Mouse (Mus musculus) heart, embryonic 12.5 days (tissue): ENCODE data around the gene Nfix. TPM values are rescaled to one million over a fixed set of nuclear protein-coding genes. Genes with fewer than 3 reads are reported as not detected.
A peak's percentile ranks its signal among the peaks of the same experiment; 100 is the strongest.

ENCODE experiments used
- ATAC-seq: fragments of 200-750 bp; cut with Nextera tagmentation; 2 replicates; pipeline ENCODE4 v1.8.0; 2017; ENCODE audit warnings: moderate TSS enrichment, moderate library complexity; ENCODE audit not compliant: insufficient number of reproducible peaks, low FRiP score
- H3K27ac ChIP-seq: fragments of 300-500 bp; sonication (generic); 2 replicates; pipeline ENCODE4 v1.5.1; 2016; ENCODE audit warnings: mild to moderate bottlenecking, moderate library complexity; ENCODE audit not compliant: poor library complexity, severe bottlenecking
- H3K27me3 ChIP-seq: fragments of 300-500 bp; sonication (generic); replicated peaks from 2 replicates; pipeline ENCODE4 v1.6.1; 2016; ENCODE audit warnings: mild to moderate bottlenecking, moderate library complexity
- H3K36me3 ChIP-seq: fragments of 300-500 bp; sonication (generic); 2 replicates; pipeline ENCODE4 v1.6.1; 2016; ENCODE audit warnings: mild to moderate bottlenecking, moderate library complexity
- H3K4me1 ChIP-seq: fragments of 300-500 bp; sonication (generic); replicated peaks from 2 replicates; pipeline ENCODE4 v1.6.1; 2016; ENCODE audit warnings: mild to moderate bottlenecking
- H3K4me2 ChIP-seq: fragments of 300-500 bp; sonication (generic); 2 replicates; pipeline ENCODE4 v1.6.1; 2016; ENCODE audit warnings: mild to moderate bottlenecking, moderate library complexity
- H3K4me3 ChIP-seq: fragments of 300-500 bp; sonication (generic); 2 replicates; pipeline ENCODE4 v1.5.1; 2016; ENCODE audit warnings: mild to moderate bottlenecking
- H3K9ac ChIP-seq: fragments of 300-500 bp; sonication (generic); 2 replicates; pipeline ENCODE4 v1.6.1; 2016; ENCODE audit warnings: mild to moderate bottlenecking, moderate library complexity
- H3K9me3 ChIP-seq: fragments of 300-500 bp; sonication (generic); replicated peaks from 2 replicates; pipeline ENCODE4 v1.6.1; 2016; ENCODE audit warnings: mild to moderate bottlenecking, moderate library complexity
- WGBS: fragments of 180-500 bp; shearing (Covaris S2); methylation state at CpG from one replicate; pipeline ENCODE4 v1.1.7; 2016; 5-methylcytosine and 5-hydroxymethylcytosine counted together
- polyA plus RNA-seq: library from polyadenylated mRNA; unstranded; fragments of >200 nt; fragmentation: Nextera tagmentation; extraction: Ambion mirVana; gene quantifications from 2 replicates; pipeline ENCODE4 v1.2.1, GENCODE M21; 2016

Gene Nfix
- polyA plus RNA-seq, 1 experiment from 2014 or later, result 9.2 TPM

DNA sequence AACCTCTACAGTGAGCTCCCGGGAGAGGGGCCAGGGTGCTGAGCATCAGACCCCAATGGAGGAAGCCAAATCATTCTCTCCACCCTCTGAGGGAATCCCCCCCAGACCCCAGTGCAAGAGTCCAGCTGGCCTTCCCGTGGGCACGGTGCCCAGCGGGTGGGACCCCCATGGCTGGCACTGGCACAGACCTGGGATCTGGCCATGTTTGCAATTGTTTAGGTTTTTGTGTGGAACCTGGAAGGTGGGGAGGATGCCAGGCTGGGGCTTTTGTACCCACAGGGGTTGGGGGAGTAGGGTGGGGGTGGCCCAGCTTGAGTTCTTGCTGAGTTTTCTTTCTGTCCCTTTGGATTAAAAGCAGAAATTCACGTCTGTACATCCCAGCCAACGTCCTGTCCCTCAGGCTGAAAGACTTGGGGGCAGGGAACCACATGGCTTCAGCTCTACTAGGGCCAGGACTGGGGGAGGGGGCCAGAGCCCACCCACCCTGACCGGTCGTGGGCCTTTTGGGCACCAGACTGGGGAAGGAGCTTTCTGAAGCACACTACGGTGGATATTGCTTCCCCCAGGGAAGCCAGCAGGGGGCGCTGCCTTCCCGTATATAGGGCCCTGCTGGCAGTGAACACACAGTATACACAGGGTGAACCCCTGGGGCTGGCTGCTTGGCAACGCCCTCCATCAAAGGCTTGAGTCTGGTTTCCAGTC is 91.2 kb downstream of the Nfix start:
- Histone ChIP-seq H3K27ac (no peak overlapping the region; the same call in 1 of the 2 replicates), H3K9ac (peak overlapping the region; percentile 51; the same call in 1 of the 2 replicates), H3K4me1 (peaks cover 78% of the 10 kb centered on the region), H3K4me3 (no peak overlapping the region), H3K27me3 (peaks cover 57% of the 10 kb centered on the region), H3K4me2 (no peak overlapping the region), H3K36me3 (no peaks in the 10 kb centered on the region), H3K9me3 (no peaks in the 10 kb centered on the region)
- ATAC-seq, result peak; percentile 22; the same call in 1 of the 2 replicates
- WGBS, result 15% methylated on average over 12 of the region's 12 CpGs

DNA sequence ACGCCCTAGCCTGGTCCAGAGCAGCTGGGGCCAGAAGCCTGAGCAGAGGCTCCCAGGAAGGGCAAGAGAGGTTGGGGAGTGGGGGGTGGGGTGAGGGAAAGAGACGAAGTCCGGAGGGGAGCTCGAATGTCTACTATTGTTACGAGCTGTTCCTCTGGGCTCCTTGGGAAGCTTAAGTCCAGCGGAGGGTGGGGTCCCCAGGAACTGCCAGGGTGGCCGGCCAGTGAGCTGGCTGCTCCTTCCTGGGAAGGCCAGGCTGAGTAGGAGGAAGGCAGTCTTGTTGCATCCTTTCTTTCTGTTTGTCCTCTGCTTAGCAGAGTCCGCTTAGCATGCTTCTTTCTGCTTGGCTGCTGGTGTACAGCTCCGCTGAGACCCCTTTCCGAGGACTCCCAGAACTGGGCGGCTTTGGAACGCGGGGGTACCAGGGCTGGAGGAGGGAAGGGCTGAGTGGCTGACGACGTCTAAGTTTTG is 92.0 kb downstream of the Nfix start:
- peaks cover 77% of the 10 kb centered on the region for H3K4me1 ChIP-seq
- H3K27ac ChIP-seq, result peak overlapping the region; percentile 63
- peak overlapping the region; percentile 60 for H3K4me2 ChIP-seq
- H3K27me3 ChIP-seq, result peaks cover 57% of the 10 kb centered on the region
- peak overlapping the region; percentile 53 for H3K9ac ChIP-seq
- no peaks in the 10 kb centered on the region for H3K9me3 ChIP-seq
- H3K4me3 ChIP-seq, result peak overlapping the region; percentile 44
- WGBS, result 11% methylated on average over 15 of the region's 15 CpGs
- ATAC-seq, result no peak
- no peaks in the 10 kb centered on the region for H3K36me3 ChIP-seq

DNA sequence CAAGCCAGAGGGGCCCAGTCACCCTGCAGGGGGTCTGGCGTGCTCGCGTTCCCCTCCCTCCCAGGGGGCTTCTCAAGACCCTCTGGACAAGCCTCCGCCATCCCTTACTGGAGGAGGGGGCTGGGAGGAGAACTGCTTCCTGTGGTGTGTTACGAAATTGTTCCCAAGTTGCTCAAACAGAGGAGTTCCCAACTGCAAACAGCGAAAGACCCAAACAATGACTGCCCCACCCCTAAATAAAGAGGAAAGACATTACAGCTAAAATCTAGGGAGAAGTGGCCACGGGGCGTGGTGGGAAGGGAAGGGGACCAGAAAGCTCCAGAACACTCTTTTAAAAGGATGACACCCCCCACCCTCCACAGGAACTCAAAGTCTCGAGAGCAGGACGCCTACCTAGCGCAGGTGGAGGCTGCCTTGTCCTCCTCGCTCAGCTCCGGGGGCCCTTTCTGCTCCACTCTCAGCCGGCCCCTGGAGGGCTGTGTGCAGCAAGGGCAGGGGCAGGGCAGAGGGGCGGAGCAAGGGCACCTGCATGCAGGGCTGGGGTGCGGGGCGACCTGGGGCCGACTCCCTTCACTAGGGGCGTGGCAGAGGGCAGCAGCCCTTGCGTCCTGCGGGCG is 92.8 kb downstream of the Nfix start:
- Histone ChIP-seq H3K4me1 (peaks cover 76% of the 10 kb centered on the region), H3K4me2 (peak overlapping the region; percentile 60), H3K9me3 (no peaks in the 10 kb centered on the region), H3K27me3 (peaks cover 63% of the 10 kb centered on the region), H3K27ac (peak overlapping the region; percentile 63), H3K9ac (peak overlapping the region; percentile 53), H3K4me3 (peak overlapping the region; percentile 44), H3K36me3 (no peaks in the 10 kb centered on the region)
- WGBS, result 6% methylated on average over 22 of the region's 22 CpGs
- peak; percentile 79 for ATAC-seq

DNA sequence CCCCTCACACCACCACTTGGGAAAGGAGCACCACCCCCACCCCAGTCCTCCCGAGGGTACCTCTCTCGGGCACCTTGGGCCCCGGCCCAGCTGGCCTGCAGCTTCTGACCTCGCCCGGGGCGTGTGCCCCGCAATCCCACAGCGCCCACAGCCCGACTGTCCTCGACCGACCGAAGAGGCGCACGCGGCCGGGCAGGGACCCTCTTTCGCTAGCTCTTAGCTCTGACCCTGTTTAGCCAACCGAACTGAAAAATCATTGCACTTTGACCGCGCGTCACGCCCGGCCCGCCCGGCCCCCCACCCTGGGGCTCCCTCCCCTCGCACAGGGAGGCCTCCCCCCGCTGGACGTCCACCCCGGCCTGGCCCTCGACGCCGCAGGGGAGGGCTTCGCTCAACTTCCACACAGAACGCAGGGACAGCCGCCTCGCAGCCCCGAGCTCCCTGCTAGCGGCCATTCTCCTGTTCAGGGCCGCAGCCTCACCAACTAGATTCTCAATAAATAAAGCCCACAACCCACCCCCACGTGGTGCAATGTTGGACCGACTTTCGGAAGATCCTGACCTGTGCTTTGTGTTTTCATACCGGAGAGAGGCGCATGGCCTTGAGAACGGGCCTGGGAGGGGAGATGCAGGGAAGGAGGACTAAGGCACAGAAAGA is 93.4 kb downstream of the Nfix start:
- no peaks in the 10 kb centered on the region for H3K36me3 ChIP-seq
- peak overlapping the region; percentile 60 for H3K4me2 ChIP-seq
- peak overlapping the region; percentile 44 for H3K4me3 ChIP-seq
- 2% methylated on average over 43 of the region's 45 CpGs for WGBS
- H3K9me3 ChIP-seq, result no peaks in the 10 kb centered on the region
- peaks cover 76% of the 10 kb centered on the region for H3K4me1 ChIP-seq
- H3K27me3 ChIP-seq, result peaks cover 64% of the 10 kb centered on the region
- peak; percentile 49 for ATAC-seq
- peak overlapping the region; percentile 53 for H3K9ac ChIP-seq
- H3K27ac ChIP-seq, result peak overlapping the region; percentile 63

DNA sequence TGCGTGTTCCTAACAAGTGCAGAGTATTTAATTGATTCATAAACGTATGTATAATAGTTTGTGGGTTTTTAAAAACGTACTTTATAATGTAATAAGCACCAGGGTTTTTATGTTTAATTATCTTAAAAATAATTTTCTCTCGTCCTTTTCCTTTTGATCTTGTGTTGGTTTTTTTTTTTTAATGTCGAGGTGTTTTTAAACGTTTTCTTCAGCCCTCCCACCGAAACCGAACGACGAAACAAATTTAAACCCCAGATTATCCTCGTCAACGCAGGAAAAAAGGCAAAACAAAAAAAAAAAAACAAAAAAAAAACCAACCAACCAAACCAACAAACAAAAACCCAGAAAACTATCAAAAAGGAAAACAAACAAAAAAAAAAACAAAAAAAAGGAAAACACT is 94.2 kb downstream of the Nfix start:
- 4% methylated on average over 12 of the region's 12 CpGs for WGBS
- Histone ChIP-seq H3K9me3 (no peaks in the 10 kb centered on the region), H3K4me1 (peaks cover 76% of the 10 kb centered on the region), H3K27me3 (peaks cover 56% of the 10 kb centered on the region), H3K4me2 (peak overlapping the region; percentile 66), H3K4me3 (peak overlapping the region; percentile 54), H3K27ac (peak overlapping the region; percentile 91), H3K36me3 (no peaks in the 10 kb centered on the region), H3K9ac (peak overlapping the region; percentile 79)
- ATAC-seq, result no peak

DNA sequence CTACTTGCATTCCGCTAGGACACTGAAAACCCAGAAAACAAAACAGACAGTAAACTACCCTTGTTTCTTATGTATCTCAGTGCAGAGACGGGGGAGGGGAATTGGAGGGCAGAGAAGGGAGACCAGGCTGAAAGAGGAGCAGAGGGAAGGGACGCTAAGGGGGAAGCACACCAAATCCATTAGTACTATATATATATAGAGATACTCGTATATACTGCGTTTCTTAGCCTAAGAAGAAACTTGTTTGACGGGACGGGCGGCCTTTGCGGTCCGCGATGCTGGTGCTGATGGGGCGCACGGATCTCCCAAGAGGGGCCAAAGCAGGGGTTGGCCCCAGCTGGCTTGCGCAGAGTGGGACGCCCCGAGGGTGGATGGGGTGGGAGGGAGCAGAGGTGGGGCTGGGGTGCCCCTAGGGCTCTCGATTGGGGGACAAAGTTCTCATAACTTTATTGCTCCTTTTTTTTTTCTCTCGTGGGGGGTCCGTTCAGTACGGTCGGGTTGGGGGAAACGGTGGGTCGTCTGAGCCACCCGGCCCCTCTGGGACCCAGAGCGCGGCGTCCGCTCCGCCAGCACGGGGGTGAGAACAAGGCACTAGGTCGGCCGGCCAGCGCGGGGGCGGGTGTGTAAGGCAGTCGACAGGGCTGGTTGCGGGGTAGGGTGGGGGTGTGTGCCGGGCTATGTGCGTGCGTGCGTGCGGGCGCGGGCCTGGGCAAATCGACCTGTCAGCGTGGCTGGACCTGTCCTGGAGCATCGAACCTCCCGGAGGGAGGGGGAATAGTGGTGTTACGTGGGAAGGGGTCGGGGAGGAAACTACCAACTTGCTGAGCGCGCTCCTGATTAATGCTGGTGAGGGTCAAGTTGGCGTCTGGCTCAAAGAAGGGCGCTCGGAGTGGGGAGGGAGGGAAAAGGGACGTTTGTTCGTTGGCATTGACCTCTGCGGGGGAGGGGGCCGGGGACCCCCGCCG is 95.0 kb downstream of the Nfix start:
- Histone ChIP-seq H3K9ac (peak overlapping the region; percentile 79), H3K27me3 (peaks cover 55% of the 10 kb centered on the region), H3K27ac (peak overlapping the region; percentile 91), H3K4me2 (peak overlapping the region; percentile 66), H3K36me3 (no peaks in the 10 kb centered on the region), H3K4me3 (peak overlapping the region; percentile 54), H3K4me1 (peaks cover 79% of the 10 kb centered on the region), H3K9me3 (no peaks in the 10 kb centered on the region)
- peak; percentile 7; the same call in 1 of the 2 replicates for ATAC-seq
- 2% methylated on average over 61 of the region's 61 CpGs for WGBS

DNA sequence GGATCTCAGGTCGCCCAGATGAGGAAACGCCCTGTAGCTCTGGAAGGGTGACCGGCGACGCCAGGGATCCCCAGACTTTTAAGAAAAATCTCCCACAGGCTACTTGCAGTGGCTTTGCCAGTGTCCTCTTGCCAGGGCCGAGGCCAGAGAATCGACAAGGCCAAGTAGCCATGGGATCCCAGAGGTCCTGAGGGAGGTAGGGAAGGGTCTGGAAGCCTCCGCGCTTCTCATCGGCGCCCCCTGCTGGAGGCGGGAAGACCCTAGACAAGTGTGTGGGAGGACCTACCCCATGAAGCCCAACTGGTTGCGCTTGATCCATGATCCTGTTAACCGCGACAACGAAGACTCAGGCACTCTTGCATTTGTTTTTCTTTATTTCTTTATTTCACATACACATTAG is 95.8 kb downstream of the Nfix start:
- Histone ChIP-seq H3K9ac (peak overlapping the region; percentile 79), H3K4me1 (peaks cover 81% of the 10 kb centered on the region), H3K4me2 (peak overlapping the region; percentile 66), H3K27ac (peak overlapping the region; percentile 91), H3K27me3 (peaks cover 55% of the 10 kb centered on the region), H3K4me3 (peak overlapping the region; percentile 54), H3K36me3 (peaks cover 2% of the 10 kb centered on the region), H3K9me3 (no peaks in the 10 kb centered on the region)
- 2% methylated on average over 16 of the region's 16 CpGs for WGBS
- peak; percentile 43 for ATAC-seq

DNA sequence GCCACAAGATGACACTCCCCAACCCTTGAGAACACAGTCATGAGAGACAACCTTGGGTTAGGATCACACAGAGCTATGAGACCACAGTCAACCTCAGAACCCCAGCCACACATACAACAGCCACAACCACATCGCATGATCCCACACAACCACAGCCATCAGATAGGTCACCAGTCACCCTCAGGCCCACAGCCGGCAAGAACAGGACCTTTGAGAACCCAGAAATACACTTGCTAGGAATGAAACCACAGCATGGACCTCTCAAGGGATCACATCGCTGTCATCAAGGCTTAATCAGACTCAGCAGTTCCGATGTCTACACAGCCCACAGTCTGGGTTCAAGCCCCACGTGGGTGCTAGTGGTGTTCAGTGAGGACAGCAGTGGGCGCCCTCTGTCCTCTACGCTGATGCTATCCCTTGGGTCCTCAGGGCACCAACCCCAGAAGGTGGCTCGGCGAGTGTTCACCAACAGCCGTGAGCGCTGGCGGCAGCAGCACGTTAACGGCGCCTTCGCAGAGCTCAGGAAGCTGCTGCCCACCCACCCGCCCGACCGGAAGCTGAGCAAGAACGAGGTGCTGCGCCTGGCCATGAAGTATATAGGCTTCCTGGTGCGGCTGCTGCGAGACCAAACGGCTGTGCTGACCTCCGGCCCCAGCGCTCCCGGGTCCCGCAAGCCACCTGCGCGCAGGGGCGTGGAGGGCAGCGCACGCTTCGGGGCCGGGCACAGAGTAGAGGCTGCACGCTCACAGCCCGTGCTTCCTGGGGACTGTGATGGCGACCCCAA is 96.5 kb downstream of the Nfix start:
- Histone ChIP-seq H3K27ac (peak overlapping the region; percentile 91), H3K4me2 (peak overlapping the region; percentile 66), H3K36me3 (peaks cover 9% of the 10 kb centered on the region), H3K9ac (peak overlapping the region; percentile 79), H3K4me3 (peak overlapping the region; percentile 54), H3K27me3 (peaks cover 51% of the 10 kb centered on the region), H3K4me1 (peaks cover 79% of the 10 kb centered on the region), H3K9me3 (no peaks in the 10 kb centered on the region)
- WGBS, result 10% methylated on average over 38 of the region's 38 CpGs
- no peak for ATAC-seq

DNA sequence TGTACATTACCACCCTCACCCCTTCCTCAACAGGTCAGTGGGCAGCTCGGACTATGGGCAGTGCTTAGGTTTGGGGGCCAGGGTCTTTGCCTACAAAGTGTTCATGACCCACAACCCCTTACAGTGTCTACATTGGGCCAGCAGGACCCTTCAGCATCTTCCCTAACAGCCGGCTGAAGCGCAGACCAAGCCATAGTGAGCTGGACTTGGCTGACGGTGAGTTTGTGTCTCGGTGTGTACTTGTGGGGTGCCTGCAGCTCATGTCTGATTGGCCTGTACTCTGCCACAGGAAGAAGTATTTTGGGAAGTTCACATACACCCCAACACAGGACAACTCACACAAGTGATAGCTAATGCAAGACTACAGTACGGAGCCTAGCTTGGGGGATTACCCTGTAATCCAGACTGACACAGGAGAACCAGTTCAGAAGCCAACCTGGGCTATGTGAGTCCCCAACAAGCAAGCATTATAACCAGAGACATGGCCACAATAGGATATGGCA is 97.1 kb downstream of the Nfix start:
- H3K27me3 ChIP-seq, result peaks cover 46% of the 10 kb centered on the region
- no peaks in the 10 kb centered on the region for H3K9me3 ChIP-seq
- H3K36me3 ChIP-seq, result peaks cover 16% of the 10 kb centered on the region
- ATAC-seq, result no peak
- peak overlapping the region; percentile 79 for H3K9ac ChIP-seq
- H3K27ac ChIP-seq, result peak overlapping the region; percentile 91
- peak overlapping the region; percentile 66 for H3K4me2 ChIP-seq
- H3K4me1 ChIP-seq, result peaks cover 80% of the 10 kb centered on the region
- H3K4me3 ChIP-seq, result peak overlapping the region; percentile 54
- 76% methylated on average over 6 of the region's 6 CpGs for WGBS

DNA sequence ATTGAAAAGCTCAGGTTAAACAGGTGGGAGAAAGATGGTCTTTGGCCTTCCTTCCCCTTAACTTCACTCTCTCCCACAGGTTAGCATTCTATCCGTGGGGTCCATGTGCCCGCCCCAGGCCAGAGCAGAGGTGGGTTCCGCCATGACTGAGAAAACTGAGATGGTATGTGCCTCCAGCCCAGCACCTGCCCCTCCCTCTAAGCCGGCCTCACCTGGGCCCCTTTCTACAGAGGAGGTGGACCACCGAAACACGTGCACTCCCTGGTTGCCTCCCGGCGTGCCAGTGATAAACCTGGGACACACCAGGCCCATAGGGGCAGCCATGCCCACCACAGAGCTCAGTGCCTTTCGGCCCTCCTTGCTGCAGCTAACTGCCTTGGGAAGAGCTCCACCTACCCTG is 97.6 kb downstream of the Nfix start:
- Histone ChIP-seq H3K27ac (peak overlapping the region; percentile 91), H3K27me3 (peaks cover 42% of the 10 kb centered on the region), H3K9me3 (no peaks in the 10 kb centered on the region), H3K36me3 (peaks cover 20% of the 10 kb centered on the region), H3K9ac (peak overlapping the region; percentile 79), H3K4me3 (peak overlapping the region; percentile 54), H3K4me2 (peak overlapping the region; percentile 66), H3K4me1 (peaks cover 76% of the 10 kb centered on the region)
- WGBS, result 54% methylated on average over 9 of the region's 9 CpGs
- ATAC-seq, result no peak
